Mouse (Mus musculus): Measurements from ENCODE around the gene Olfr706. TPM values are rescaled to one million over a fixed set of nuclear protein-coding genes. Genes with fewer than 3 reads are reported as not detected.
"Not testable (repeated sequence)": the region's sequence is repeated elsewhere in the genome, so short reads cannot be mapped to it uniquely, and the experiment has no call there.

Olfr706 gene
- total RNA-seq (2014; fragmentation: Nextera tagmentation) (not detected in 2 replicates), total RNA-seq (2017) (0.06 TPM in 1 of 2 replicates, not detected in the other), polyA plus RNA-seq (2012) (not detected in 2 replicates)

DNA sequence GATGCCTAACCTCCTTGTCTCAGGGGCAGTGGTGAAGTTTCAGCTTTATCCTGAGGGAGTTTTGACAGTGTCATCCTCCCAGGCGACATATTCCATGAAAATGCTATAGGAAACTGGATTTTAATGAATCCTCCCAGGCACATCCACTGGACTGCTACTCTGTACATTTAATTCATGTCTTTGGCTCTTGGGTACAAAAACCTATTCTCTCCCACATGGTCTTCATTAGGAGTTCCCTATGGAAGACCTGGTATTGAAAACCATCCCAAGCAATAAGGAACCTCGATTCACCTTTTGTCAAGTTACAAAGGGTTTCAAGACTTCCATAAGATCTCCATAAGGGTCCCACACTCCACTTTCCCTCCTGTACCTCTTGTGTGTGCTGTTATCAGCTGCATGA, at the start of gene Olfr706:
Gene Olfr706 (minus strand): TSS at position 101 of the 400 bp plus-strand sequence.
- Histone ChIP-seq H3K9me3 (replicated peaks) (no peaks in the 10 kb centered on the region), H3K27me3 (ENCODE audit: insufficient read depth, low read length) (0 out of 2 replicates have a peak, but pooled peaks cover 4% of the 10 kb centered on the region), H3K36me3 (replicated peaks) (no peaks in the 10 kb centered on the region), H3K4me3 (ENCODE audit: low read depth, low read length) (no peak within 1 kb of the TSS), H3K4me1 (ENCODE audit: insufficient read depth, low read depth, low read length) (no peaks in the 10 kb centered on the region)
- DNase-seq (ENCODE audit: low spot score) = no peak
- TF ChIP-seq POLR2AphosphoS5 (IDR thresholded peaks at IDR 0.05; ENCODE audit: insufficient replicate concordance, low read depth, low read length) (no peak), CTCF (IDR thresholded peaks at IDR 0.05; ENCODE audit: low read depth, low read length) (no peak), GATA2 (IDR thresholded peaks at IDR 0.05; ENCODE audit: borderline replicate concordance, low read depth, low read length) (no peak), TAL1 (conservative IDR thresholded peaks at IDR 0.05; ENCODE audit: low read depth, low read length) (no peak), GATA1 (IDR thresholded peaks at IDR 0.05; ENCODE audit: borderline replicate concordance, low read length) (no peak)
- no peak for ATAC-seq (ENCODE audit: extremely low read depth, insufficient number of reproducible peaks, low FRiP score, poor library complexity, severe bottlenecking)

DNA sequence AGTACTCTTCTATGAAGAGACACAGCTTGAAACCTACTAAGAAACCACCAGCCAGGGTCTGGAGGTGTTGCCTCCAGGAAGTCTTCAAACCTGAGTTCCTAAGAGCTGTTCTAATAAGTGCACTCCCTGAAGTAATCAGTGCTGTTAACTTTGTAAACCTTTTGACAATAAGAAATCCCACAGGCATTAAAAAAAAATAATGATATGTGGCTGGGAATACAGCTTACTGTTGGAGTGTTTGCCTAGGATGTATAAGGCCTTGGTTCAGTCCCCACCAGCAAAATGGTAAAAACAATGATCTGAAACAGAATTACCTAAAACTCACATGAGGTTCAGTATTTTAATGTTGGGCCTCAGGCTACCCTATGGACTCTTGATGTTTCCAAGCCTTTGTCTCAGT, 44.2 kb upstream of the Olfr706 start, which contains the start of gene Olfr709-ps1:
Gene Olfr709-ps1 (minus strand): TSS at position 101 of the 400 bp plus-strand sequence.
- Histone ChIP-seq H3K27me3 (ENCODE audit: insufficient read depth, low read length) (no peaks in the 10 kb centered on the region), H3K4me1 (ENCODE audit: insufficient read depth, low read depth, low read length) (no peaks in the 10 kb centered on the region), H3K4me3 (ENCODE audit: low read depth, low read length) (no peak within 1 kb of the TSS), H3K36me3 (replicated peaks) (no peaks in the 10 kb centered on the region), H3K9me3 (replicated peaks) (no peaks in the 10 kb centered on the region)
- DNase-seq (ENCODE audit: low spot score) = no peak
- ATAC-seq (ENCODE audit: extremely low read depth, insufficient number of reproducible peaks, low FRiP score, poor library complexity, severe bottlenecking) = no peak
- TF ChIP-seq POLR2AphosphoS5 (IDR thresholded peaks at IDR 0.05; ENCODE audit: insufficient replicate concordance, low read depth, low read length) = no peak
- no peak for TF ChIP-seq GATA1 (IDR thresholded peaks at IDR 0.05; ENCODE audit: borderline replicate concordance, low read length)
- TF ChIP-seq TAL1 (conservative IDR thresholded peaks at IDR 0.05; ENCODE audit: low read depth, low read length) = no peak
- no peak for TF ChIP-seq CTCF (IDR thresholded peaks at IDR 0.05; ENCODE audit: low read depth, low read length)
- no peak for TF ChIP-seq GATA2 (IDR thresholded peaks at IDR 0.05; ENCODE audit: borderline replicate concordance, low read depth, low read length)

DNA sequence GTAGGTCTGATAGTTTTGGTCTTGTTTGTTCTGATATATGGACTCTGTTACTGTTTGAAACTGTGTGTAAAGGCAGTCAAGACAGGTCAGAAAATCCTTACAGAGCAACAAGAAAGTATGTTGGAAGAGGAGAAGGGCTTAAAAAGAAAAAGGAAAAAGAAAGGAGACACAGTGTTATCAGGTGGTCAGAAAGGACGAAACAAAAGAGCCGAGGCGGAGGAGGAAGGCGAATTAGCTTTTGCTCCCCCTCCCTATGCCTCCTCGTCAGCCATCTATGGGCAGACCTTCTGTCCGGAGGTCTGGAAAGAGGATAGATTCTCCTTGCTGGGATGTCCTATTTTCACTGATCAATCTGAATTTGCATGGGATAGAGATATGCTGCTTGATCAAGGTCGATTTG, 33.0 kb upstream of the Olfr706 start:
- not testable (repeated sequence) for H3K9me3 ChIP-seq (replicated peaks); H3K4me3 ChIP-seq (ENCODE audit: low read depth, low read length); H3K4me1 ChIP-seq (ENCODE audit: insufficient read depth, low read depth, low read length); ATAC-seq (ENCODE audit: extremely low read depth, insufficient number of reproducible peaks, low FRiP score, poor library complexity, severe bottlenecking); H3K36me3 ChIP-seq (replicated peaks); DNase-seq (ENCODE audit: low spot score); H3K27me3 ChIP-seq (ENCODE audit: insufficient read depth, low read length)

DNA sequence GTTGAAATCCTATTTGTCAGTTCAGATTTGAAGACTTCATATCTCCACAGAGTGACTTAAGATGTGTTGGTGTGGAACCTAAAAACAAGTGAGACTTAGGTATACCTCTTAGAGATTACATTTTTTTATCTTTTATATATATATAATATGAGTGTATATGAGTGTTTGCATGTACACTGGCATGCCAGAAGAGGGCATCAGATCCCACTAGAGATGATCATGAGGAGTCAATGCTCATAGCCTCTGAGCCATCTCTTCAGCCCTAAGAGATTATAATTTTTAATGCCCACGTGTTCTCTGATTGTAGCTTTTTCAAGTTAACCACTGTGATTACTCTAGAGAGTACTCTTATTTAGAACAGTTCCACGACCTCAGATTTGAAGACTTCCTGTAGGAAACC, 19.7 kb upstream of the Olfr706 start, which contains the start of gene Olfr1532-ps1:
Gene Olfr1532-ps1 (plus strand): TSS at position 326 of the 400 bp plus-strand sequence.
- Histone ChIP-seq H3K4me1 (ENCODE audit: insufficient read depth, low read depth, low read length) (no peaks in the 10 kb centered on the region), H3K36me3 (replicated peaks) (no peaks in the 10 kb centered on the region), H3K9me3 (replicated peaks) (no peaks in the 10 kb centered on the region), H3K27me3 (ENCODE audit: insufficient read depth, low read length) (no peaks in the 10 kb centered on the region), H3K4me3 (ENCODE audit: low read depth, low read length) (no peak within 1 kb of the TSS)
- no peak for ATAC-seq (ENCODE audit: extremely low read depth, insufficient number of reproducible peaks, low FRiP score, poor library complexity, severe bottlenecking)
- no peak for DNase-seq (ENCODE audit: low spot score)
- TF ChIP-seq GATA1 (IDR thresholded peaks at IDR 0.05; ENCODE audit: borderline replicate concordance, low read length) (no peak), TAL1 (conservative IDR thresholded peaks at IDR 0.05; ENCODE audit: low read depth, low read length) (no peak), POLR2AphosphoS5 (IDR thresholded peaks at IDR 0.05; ENCODE audit: insufficient replicate concordance, low read depth, low read length) (no peak), GATA2 (IDR thresholded peaks at IDR 0.05; ENCODE audit: borderline replicate concordance, low read depth, low read length) (no peak), CTCF (IDR thresholded peaks at IDR 0.05; ENCODE audit: low read depth, low read length) (no peak)

DNA sequence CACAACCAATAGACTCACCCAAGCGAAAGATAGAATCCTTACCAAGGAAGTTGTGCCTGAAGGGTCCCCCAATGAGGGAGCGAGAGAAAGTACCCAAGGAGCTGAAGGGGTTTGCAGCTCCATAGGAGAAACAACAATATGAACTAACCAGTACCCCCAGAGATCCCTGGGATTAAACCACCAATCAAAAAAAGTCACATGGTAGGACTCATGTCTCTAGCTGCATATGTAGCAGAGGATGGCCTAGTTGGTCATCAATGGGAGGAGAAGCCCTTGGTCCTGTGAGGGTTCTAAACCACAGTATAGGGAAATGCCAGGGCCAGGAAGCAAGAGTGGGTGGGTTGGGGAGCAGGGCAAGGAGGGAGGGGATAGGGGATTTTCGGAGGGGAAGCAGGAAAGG, 13.2 kb upstream of the Olfr706 start, which contains the start of gene Olfr707:
Gene Olfr707 (minus strand): TSS at position 101 of the 400 bp plus-strand sequence.
- H3K4me3 ChIP-seq (ENCODE audit: low read depth, low read length); H3K4me1 ChIP-seq (ENCODE audit: insufficient read depth, low read depth, low read length); H3K9me3 ChIP-seq (replicated peaks); DNase-seq (ENCODE audit: low spot score); H3K36me3 ChIP-seq (replicated peaks); H3K27me3 ChIP-seq (ENCODE audit: insufficient read depth, low read length); ATAC-seq (ENCODE audit: extremely low read depth, insufficient number of reproducible peaks, low FRiP score, poor library complexity, severe bottlenecking): not testable (repeated sequence)

DNA sequence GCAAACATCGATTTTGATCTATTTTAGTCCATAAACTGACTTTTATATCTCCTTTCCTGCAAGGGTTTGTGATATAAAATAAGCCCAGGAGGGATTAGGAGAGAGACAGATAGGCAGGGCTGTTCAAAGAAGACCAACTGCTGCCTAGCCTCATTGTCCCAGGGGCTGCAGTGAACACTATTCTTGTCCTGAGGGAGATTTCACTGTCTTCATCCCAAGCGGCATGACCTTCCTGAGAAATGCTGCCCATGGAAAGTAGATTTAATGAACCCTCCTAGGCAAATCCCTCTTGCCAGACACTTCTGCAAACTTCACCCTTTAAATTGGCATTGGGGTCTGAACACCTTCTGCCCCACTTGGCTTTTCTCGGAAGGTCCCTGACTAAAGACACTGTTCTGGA, 11.2 kb downstream of the Olfr706 start, which contains the start of gene Olfr705:
Gene Olfr705 (minus strand): TSS at position 101 of the 400 bp plus-strand sequence.
- ATAC-seq (ENCODE audit: extremely low read depth, insufficient number of reproducible peaks, low FRiP score, poor library complexity, severe bottlenecking) (no peak), DNase-seq (ENCODE audit: low spot score) (no peak)
- no peak within 1 kb of the TSS for H3K4me3 ChIP-seq (ENCODE audit: low read depth, low read length)
- H3K4me1 ChIP-seq (ENCODE audit: insufficient read depth, low read depth, low read length) = no peaks in the 10 kb centered on the region
- H3K27me3 ChIP-seq (ENCODE audit: insufficient read depth, low read length) = no peaks in the 10 kb centered on the region
- no peaks in the 10 kb centered on the region for H3K36me3 ChIP-seq (replicated peaks)
- TF ChIP-seq GATA2 (IDR thresholded peaks at IDR 0.05; ENCODE audit: borderline replicate concordance, low read depth, low read length) (no peak), CTCF (IDR thresholded peaks at IDR 0.05; ENCODE audit: low read depth, low read length) (no peak), GATA1 (IDR thresholded peaks at IDR 0.05; ENCODE audit: borderline replicate concordance, low read length) (no peak), TAL1 (conservative IDR thresholded peaks at IDR 0.05; ENCODE audit: low read depth, low read length) (no peak)
- H3K9me3 ChIP-seq (replicated peaks) = no peaks in the 10 kb centered on the region

DNA sequence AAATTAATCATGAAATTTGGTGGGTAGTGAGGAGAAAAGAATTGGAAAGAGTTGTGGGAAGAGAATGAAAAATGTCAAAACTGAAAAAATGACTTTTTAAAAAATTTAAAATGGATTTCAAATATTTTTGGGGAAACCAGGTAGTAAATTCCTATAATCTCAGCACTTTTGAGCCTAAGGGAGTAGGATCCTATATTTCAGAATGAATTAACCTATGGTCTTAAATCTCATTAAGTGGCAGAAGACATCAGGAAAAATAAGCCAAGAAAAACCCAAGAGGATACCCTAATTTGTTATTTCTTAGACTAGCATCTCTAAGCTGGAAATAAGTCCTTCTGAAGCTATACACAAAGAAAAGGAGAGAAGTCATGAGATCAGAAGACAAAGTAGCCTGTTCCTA, 25.1 kb downstream of the Olfr706 start, which contains the start of gene Olfr704:
Gene Olfr704 (plus strand): TSS at position 301 of the 400 bp plus-strand sequence.
- Histone ChIP-seq H3K4me3 (ENCODE audit: low read depth, low read length) (no peak within 1 kb of the TSS), H3K9me3 (replicated peaks) (no peaks in the 10 kb centered on the region), H3K36me3 (replicated peaks) (no peaks in the 10 kb centered on the region), H3K27me3 (ENCODE audit: insufficient read depth, low read length) (no peaks in the 10 kb centered on the region), H3K4me1 (ENCODE audit: insufficient read depth, low read depth, low read length) (no peaks in the 10 kb centered on the region)
- ATAC-seq (ENCODE audit: extremely low read depth, insufficient number of reproducible peaks, low FRiP score, poor library complexity, severe bottlenecking) (no peak), DNase-seq (ENCODE audit: low spot score) (no peak)
- no peak for TF ChIP-seq POLR2AphosphoS5 (IDR thresholded peaks at IDR 0.05; ENCODE audit: insufficient replicate concordance, low read depth, low read length)
